Mouse (Mus musculus): ENCODE results near the gene Nudcd3.

Gene Nudcd3

DNA sequence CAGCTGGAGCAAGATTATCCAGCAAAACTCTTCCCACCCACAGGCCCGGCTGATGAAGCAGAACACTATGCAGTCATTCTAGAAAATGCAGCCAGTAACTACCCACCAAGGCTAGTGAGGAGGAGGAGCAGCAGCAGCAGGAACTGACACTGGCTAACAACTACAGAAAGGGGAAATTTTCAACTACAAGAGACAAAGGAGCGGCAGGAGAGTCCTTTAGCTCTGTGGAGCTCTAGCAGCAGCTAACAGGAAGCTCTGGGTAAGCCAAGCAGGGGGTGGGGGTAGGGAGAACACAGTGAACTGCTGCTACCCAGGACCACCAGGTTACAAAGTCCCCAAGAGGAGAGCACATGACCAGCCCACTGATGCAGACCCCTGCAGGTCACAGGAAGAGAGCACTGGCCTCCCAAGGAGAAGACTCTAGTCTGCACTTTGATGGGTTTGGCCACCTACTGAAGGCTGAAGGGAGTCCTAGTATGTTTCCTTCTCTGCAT lies 21.5 kb downstream of the Nudcd3 start:
- DNase-seq (ENCODE audit: low spot score in 2 of 2): peak; percentile 37 to 41

DNA sequence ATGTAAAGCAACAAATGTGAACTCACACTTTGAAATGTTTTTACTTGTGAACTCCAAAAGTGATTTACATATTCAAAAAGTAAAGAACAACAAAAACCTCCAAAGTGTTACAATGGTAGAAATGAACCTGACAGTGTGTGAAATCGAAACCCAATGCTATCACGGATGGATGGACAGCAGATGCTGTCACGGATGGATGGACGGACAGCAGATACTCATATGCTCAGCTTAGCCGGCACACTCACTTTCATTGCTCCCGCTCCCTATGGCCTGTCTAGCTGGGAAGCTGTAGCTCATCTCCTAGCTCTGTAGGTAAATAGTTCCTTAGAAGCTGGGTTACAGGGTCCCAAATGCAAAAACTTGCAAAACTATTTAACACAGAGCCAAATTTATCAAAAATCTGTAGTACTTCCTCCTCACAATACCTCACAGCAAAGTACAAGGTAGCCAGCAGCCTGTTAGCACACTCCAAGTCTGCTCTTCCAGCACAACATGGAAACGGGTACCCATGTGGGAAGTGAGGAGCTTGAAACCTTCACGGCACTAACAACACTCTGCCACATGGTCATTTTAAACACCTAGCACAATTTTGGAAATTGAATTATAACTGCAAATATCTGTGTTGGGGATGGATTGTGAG lies 22.3 kb downstream of the Nudcd3 start:
- DNase-seq (ENCODE audit: low spot score in 2 of 2): peak in 1 of 2 experiments; percentile 30

DNA sequence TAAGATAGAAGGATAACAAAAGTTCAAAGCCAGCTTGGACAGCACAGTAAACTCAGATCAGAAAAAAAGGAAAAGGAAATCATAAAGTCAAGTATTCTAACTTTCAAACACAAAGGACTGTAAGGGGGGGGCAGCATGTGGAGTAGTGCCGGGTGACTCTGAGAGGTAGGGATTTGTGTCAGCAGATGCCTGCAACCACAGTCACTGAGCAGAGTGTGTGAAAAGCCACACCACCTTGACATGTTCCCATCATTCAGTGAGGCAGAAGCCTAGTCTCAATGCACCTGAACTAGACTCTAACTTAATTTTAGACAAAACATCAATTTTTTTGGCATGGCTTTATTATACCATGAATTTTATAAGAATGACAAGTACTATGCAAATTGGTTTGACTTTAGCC lies 24.7 kb downstream of the Nudcd3 start:
- no peak for DNase-seq (ENCODE audit: low spot score in 2 of 2)

DNA sequence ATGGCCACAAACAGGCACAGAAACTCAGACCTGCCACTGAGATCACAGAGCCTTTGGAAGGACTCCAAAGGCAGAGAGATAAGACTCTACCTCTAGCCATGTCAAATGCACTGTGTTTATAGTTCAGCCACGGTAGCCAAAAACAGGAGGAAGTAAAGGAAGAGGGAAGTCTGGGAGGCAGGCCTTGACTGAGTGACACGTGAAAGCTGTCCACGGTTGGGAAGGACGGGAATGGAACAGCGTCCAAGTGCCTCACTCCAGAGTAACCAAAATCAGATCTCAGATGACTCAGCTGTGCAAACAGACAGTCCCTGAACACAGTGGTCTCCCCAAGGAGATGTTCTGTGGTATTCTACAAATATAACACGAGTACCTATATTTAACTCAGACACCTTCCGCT lies 25.5 kb downstream of the Nudcd3 start:
- DNase-seq (ENCODE audit: low spot score in 2 of 2): no peak

DNA sequence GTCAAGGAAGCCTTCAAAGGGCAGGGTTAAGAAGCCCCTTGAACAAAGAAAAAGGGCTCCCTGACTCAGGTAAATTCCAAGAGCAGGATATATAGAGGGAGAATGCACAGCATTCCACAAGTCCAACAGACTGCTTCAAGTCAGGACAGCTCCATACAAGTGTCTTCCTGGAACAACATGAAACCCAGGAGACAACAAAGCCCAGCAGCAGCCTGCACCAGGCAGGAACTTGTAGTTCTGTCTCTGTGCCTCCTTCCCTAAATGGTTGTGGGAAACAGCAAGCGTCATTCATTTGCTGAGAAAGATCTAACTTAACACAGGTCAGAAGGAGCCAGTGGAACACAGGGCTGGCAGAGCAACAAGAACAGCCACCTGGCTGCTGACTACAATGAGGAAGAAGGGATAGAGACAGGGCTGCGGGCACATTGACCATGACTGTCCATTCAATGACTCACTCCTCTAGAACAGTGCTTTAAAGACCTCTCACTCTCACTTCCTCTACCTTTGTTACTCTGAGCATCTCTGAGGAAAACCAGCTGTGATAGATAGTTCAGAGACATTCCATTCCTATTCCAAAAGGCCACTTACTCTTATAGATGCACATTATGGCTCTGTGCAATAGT lies 31.1 kb downstream of the Nudcd3 start:
- peak in 1 of 2 experiments; percentile 33 for DNase-seq (ENCODE audit: low spot score in 2 of 2)

DNA sequence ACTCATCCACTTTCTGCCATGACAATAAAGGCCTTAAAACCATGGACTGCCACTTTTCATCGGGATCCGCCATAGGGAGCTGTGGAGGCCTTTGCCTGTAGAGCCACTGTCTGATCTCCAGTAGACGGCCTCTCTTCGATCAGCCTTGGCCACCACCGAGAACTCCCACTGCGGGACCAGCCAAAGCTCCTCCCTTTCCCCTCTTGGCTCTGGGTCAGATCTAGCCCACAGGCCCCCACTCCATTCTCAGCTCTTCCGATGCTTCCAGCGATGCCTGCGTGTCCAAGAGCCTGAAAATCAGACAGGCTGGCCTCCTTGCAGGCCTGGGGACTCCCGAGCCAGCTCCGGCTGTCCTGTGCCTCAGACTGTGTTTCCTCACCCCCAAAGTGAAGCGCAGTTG lies 33.9 kb downstream of the Nudcd3 start:
- DNase-seq (ENCODE audit: low spot score in 2 of 2): no peak

DNA sequence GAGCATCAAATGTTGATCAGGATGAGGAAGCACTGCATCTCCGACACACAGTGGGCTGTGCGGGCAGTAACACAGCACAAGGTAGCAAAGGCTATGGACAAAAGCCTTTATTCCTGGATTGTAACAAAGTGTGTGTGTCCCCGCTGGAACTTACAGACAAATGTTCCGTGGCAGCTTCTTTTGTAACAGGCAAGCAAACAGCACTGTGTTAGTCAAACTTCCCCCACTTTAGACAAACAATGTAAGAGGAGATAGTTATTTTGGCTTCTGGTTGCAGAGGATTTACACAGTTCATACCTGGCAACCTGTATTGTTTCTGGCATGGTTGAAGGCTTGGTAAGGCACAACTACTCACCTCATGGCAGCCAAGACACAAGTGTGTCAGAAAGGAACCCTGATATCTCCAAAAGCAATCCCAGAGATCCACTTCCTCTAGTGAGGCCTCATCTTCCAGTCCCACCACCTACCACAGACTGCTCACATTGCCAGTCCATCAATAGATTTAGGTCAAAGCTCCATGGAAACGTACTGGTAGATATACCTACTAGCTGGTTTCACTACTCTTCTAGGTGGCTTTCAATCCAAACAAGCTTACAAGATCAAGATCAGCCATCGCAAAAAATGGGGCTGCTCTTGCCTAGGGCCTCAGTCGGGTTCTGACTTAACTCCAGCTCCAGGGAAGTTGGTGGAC lies 34.7 kb downstream of the Nudcd3 start:
- DNase-seq (ENCODE audit: low spot score in 2 of 2): no peak

DNA sequence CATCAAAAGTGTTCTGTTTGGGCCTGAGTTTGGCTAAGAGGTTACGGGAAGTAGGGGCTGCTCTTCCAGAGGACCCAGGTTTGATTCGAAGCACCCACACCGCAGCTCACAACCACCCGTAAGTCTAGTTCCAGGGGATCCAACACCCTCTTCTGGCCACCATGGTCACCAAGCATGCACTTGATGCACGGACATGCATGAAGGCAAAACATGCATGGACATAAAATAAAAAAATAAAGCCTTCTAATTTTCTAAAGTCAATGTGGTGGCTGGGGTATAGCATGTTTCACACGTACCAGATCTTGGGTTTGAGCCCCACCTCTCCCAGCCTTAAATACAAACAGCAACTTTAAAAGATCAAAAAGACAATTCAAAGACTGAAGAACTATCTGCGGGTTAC lies 35.4 kb downstream of the Nudcd3 start:
- DNase-seq (ENCODE audit: low spot score in 2 of 2): no peak

DNA sequence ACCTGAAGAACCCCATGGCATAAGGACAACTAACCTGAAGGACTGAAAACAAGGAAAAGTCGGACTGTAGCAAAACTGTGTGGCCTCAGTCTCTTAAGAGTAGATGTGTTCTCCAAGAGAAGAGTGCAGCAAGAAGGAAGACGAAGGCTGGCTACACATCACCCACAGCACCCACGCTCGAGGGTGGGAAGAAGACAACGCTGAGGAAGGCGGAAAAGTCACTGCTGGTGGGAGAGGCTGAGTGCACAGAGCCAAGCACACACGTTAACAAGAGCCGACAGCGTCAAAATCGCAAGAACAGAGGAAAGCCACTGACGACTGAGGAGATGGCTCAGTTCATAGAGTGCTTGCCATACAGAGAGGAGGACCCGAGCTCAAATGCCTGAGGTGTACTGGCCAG lies 36.5 kb downstream of the Nudcd3 start:
- DNase-seq (ENCODE audit: low spot score in 2 of 2): no peak

DNA sequence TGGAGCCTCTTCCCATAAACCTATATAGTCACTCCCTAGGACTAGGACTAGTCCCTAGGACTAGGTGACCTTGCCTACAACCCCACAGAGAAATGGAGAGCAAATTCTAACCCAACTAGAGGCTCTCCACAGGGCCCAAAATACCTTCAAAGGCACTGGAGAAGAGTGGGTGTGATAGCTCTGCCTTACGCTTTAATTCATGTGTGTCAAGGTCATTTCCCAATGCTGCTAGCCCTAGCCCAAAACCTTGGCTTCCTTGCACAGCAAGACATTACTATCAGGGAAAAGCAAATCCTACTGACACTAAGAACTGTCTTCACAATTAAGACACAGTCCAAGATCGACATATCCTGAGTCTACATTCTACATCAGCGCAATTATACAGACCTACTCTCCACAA lies 37.2 kb downstream of the Nudcd3 start:
- no peak for DNase-seq (ENCODE audit: low spot score in 2 of 2)

DNA sequence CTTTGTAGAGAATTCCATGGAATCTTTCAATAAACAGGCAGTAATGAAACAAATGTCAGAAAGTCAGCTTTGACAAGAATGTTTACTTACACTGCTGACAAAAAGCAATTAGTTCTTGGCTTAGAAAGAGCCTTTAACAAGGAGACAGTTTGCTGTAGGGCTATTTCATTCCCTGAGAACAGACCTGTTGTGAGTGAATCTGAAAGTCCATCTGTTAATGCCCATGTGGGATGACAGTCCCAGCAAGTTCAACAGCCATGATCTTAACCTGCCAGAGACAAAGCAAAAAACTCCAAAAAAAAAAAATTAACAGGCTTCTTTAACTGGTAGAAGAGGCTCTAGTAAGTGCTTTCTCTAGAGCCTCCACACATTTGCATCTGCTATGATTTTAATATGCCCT lies 38.7 kb downstream of the Nudcd3 start:
- no peak for DNase-seq (ENCODE audit: low spot score in 2 of 2)

DNA sequence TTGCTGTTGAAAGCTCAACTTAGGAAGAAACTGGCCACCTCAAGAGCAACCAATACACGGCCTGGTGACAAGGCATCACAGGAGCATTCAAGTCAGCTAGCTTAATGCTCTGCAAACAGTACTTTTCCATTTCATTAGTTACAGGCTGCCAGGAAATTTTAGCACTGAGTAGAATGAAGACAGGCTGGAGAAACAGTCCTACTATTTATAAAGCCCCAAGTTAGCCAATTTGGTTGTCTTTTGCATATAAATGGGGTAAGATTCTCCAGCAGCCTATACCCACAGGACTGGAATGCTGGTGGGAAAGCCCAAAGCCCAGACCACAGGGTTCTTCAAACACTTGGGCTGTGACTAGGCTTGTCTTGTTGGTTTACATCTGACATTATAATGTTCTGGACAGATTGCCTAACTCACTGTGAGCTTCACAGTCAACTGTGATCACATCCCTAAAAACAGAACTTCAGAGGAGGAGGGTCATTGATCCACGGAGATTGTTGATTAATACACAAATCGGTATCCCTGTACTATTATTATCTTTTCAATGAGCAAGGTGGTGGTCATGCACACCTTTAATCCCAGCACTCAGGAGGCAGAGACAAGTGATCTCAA lies 39.4 kb downstream of the Nudcd3 start:
- no peak for DNase-seq (ENCODE audit: low spot score in 2 of 2)

DNA sequence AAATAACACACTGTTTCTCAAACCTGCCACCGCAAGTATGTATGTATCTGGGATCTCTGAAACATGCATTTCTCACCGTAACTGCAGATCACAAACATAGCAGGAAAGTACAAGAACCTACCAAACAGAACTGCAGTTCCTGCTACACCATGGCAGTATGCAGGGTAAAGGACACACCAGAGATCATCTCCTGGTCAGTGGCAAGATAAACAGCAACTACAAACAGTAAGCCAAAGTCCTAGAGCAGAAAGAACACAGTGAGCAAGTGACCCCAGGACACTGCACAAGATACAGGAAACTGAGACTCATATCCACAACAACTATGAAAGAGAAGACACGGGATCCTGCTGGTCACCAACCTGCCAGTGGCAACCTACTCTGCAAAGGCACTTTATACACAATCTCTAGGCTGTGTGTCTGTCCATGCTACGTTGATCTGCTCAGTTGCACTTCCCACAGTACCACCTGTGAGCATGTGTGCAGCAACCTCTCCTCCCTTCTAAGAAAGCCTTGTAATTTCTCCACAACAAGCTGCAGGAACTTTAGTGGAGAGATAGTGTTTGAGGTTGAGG lies 40.4 kb downstream of the Nudcd3 start:
- no peak for DNase-seq (ENCODE audit: low spot score in 2 of 2)

DNA sequence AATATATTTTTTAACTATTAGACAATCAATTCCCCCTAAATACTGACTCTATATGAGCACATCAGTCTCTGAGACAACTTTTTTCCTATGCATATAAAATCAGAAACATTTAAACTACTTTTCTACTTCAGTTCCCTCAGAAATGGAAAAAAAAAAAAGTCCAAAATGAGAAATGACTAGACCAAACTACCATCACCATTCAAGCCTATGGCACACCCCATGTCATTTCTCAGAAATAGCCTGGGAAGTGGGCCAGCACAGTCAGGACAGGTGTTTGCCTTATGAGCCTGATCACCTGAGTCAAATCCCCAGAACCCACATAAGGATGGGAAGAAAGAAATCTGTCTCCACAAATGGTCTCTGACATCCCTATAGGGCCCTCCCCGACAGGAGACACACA lies 41.7 kb downstream of the Nudcd3 start:
- DNase-seq (ENCODE audit: low spot score in 2 of 2): no peak

DNA sequence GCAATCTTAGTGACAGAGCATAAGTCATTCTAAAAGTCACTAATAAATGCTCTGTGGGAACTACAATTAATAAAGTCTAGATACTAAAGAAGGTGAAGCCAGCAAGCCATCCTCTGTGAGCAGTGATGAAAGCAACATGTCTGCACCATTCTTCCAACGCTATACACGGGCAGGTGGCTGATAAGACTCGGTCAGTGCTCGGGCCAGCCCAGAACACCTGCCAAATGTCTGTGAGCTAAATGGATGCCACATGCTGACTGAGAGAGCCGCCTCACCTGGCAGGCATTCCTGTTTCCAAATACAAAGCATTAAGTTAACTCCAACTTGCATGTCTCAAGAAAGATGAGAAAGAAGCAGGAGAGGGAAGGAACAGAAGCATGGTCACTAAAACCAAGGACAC lies 43.1 kb downstream of the Nudcd3 start:
- no peak for DNase-seq (ENCODE audit: low spot score in 2 of 2)

DNA sequence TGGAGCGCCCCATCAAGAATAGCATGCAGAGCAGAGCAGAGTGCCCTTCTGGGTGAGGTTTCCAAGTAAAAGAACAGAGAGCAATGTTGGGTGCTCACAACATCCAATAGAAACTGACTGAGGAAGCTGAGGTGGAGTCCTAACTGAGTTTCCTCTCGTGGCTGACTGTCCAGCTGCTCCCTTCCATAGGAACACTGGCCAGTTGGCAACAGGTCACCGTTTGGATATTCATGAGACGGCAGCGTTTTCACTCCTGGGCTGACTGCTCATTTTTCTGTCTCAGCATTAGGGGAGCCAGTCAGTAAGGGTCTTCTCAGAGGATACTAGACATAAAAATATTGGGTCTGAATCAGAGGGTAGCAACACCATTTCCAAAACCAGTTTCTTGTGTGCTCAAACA lies 43.6 kb downstream of the Nudcd3 start:
- no peak for DNase-seq (ENCODE audit: low spot score in 2 of 2)

DNA sequence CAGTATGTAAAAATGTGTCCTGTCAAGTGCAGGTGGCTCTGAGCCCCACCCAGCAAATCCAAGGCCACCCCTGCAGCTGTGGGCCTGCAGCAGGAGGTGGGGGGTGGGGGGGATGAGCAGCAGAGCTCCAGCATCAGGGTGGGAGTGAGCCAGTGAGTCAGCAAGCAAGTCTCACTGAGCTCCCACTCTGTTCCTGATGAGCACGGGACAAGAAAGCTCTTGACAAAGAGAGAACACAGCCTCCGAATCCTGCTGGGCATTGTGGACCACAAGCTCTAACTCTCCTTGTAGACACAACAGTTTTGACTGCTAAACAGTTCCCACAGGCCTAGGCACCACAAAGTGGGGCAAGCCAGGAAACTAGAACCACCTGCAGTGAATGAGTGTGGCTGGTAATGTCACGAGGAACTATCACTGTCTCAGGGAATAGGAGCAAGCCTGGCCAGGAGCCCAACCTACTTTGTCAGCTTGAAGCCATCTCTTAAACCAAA lies 46.0 kb downstream of the Nudcd3 start:
- no peak for DNase-seq (ENCODE audit: low spot score in 2 of 2)

DNA sequence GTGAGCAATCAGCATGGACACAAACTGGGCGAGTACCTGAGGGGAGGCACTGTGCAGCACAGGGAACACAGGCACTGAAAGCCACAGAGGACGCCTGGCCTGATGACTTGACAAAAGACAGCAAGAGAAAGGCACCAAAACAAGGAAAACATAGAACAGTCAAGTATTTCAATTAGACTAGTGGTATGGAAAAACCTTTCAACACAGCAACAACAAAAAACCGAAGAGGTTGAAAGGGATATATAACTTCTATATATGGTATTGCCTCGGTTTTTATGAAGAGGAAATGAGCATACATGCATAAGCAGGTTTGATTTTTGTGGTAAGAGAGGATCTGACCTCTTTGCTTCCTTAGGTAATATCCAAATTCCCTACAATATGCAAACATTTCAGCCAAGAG lies 47.4 kb downstream of the Nudcd3 start:
- no peak for DNase-seq (ENCODE audit: low spot score in 2 of 2)

DNA sequence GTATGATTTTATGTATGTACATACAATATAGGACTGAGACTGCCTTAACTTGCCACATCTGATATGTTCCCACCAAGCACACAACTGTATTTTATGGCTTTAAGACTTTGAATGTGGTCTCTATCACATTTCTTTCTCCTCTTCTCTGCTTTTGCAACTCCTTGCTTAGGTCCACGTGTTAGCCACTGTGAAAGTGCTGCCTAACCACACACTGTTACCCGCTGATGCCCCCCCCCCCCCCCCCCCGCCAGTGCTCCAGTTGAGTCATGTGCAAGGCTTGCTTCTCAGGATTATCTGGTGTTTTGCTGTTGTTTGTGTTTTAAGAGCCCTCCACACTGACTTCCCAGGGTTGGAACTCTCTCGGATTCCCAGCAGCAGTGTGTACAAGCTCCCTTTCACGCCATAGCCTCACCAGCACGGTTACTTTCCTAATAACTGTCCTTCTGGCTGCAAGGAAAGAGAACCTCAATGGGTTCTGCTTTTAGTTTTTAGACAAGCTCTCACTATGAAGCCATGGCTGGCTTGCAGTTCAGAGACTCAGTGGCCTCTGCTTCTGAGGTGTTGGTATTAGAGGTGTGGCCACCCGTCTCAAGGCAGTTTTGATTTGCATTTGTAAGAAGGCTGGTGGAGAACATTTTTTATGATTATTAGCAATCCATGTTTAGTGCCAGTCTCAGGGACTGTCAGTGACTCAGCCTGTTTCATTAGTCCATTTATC lies 61.8 kb downstream of the Nudcd3 start:
- no peak for DNase-seq (ENCODE audit: low spot score in 2 of 2)

DNA sequence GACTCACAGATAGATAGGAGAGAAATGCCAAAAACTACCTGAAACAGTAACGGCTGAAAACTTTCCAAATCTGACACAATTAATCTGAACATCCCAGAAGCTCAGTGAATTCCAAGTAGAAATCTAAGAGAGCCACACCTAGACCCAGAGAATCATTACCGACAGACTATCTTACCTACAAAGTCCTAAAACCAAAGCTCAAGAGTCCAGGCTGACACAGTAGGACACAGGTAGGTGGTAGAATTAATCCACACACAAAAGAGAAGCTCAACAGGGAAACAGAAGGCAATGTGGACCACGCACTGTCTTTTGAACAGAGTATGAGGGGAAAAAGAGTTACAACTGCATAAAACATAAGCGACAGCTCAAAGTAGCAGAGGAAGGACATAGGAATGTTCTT lies 67.3 kb downstream of the Nudcd3 start:
- no peak for DNase-seq (ENCODE audit: low spot score in 2 of 2)

DNA sequence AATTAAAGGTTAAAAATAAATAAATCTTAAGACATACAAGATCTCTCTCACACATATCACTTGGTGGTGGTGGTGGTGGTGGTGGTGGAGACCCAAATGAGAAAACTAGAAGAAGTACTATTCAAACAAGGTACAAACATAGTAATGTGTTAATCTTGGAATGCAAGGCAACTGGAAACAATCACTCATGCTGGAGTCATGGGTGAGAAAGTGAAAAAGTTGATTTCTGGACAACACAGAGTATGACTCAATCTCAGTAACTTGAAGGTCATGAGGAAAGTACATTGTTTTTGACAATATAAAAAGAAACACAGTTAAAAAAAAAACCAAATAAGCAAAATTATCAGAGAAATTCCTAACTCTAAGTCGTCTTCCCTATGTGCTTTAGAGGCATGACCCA lies 69.6 kb downstream of the Nudcd3 start:
- no peak for DNase-seq (ENCODE audit: low spot score in 2 of 2)
